Mouse (Mus musculus) heart, adult 18-20 months (tissue): ENCODE measurements around the gene Pde9a. TPM values are rescaled to one million over a fixed set of nuclear protein-coding genes. Genes with fewer than 3 reads are reported as not detected.
A peak's percentile ranks its signal among the peaks of the same experiment; 100 is the strongest.

Experiments
- DNase-seq, 2 experiments: peaks; one replicate each; pipeline ENCODE4 v3.0.0; 2021 to 2022; ENCODE audit warnings: mixed read lengths in 1 of 2
- total RNA-seq, 2 experiments: library from RNA; stranded (reverse); gene quantifications; 2 replicates each; pipeline ENCODE4 v1.2.3; 2021

Pde9a gene
- total RNA-seq, 2 experiments from 2014 or later = 3.4 to 3.8 TPM

DNA sequence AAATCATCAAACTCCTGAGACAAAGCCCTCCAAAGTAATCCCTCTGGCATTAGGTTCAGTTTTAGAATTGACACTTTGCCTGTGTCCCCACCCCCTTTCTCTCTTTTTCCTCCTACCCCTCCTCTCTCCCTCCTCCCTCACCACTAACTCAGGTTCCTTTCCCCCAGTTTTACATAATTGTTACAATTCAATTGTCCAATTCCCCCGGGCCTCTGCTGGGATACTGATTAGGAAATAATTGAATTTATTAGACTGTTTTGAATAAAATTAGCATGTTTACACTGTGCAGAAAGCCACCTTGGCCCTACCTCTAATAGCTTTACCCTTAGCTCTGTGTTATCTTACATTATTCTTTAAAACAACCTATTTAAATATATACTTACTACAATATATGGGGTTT, 128.7 kb downstream of the Pde9a start:
- DNase-seq = no peak

DNA sequence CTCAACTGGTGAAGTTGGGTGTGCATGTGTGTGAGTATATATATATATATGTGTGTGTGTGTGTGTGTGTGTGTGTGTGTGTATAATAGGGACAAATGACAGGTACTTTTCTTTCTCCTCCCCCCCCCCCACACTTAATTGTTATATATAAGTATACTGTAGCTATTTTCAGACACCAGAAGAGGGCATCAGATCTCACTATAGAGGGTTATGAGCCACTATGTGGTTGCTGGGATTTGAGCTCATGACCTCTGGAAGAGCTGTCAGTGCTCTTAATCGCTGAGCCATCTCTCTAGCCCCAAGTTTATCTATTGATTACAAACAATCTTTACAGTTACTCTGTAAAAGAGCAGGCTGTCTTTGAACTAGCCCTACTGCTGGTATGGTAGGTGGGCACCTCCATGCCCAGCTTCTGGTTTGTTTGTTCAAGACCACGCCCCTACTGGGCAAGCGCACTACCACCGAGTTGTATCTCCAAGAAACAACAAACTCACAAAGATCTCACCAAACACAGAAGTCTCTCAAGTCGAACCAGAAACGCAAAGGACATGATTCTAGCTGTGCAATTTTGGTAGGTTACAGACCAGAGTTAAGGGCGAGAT, 133.4 kb downstream of the Pde9a start:
- no peak for DNase-seq

DNA sequence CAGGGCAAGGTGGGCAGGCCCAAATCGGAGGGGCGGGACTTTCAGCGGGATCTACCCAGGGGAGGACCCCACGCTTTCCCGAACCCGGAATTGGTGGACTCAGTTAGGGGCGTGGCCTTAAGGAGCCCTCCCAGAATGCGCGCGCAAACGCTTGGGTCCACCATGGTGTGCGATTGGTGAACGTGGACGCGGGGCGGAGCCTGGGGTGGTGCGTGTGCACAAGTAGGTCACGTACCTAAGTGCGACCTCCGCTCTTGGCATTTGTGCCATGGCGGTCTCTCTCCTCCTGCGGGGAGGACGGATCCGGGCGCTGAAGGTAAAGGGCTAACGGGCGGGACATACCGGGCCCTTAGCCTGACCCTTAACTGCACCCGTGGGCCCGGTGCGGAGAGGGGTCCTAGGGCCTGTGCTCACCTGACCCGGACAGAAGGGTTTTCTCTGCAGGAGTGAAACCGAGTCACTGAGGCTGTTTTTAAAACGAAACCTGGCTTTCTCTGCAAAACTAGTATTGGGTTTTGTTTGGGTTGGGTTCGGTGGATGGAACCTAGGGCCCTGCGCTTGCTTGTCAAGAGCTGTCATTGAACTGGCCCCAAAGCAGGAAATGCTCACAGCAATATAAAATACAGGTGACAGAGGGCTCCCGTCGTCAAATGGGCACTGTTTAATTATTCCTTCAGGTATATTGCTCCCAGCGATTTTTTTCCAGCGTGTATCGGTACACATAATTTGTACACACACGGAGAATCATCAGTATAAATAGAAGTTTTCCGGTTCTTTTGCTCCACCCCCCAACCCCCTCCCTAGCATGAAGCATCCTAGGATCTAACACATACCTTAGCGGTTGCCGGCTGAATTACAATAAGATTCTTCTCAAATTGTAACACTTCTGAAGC, 134.2 kb downstream of the Pde9a start, which contains the start of the genes Wdr4 and Ndufv3:
Wdr4 (minus strand) TSS at position 35 of the 893 bp plus-strand sequence.
Ndufv3 (plus strand) TSS at position 170 of the 893 bp plus-strand sequence.
- DNase-seq = peak; percentile 100

DNA sequence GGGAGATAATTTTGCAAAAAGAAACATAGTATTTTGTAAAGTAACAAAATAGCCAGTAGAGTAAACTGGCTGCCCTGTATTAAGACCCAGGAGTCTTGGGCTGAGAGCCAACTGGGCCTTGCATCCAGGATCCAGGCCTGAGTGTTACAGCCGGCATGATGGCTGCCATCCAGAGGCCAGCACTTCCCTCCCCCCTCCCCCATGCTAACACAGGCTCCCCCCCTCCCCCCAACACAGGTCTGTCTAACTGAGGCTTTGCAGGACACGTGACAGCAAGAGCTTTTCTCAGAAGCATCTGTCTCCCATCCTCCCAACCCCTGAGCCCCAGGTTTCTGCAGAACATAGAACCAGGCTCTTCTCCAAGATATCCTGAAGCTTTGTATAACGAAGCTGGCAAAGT, 134.9 kb downstream of the Pde9a start:
- DNase-seq = peak; percentile 78 to 82

DNA sequence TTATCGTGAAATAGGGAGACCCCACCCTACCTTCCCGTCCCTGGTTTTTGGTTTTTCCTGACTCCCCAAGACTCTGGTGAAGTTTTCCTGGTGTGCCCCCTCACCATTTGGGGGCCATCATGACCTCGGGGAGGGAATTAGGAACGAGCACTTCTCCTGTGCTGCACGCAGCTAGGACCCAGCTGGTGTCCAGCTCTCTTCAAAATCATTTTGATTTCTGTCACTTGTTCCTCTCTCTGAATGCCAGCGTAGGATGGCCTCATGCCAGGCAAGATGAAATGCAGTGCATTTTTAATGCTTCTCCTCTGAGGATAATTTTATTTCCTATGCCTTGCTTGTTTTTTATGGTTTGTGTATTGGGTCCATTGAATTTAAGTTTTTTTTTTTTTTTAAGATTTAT, 135.9 kb downstream of the Pde9a start:
- no peak for DNase-seq

DNA sequence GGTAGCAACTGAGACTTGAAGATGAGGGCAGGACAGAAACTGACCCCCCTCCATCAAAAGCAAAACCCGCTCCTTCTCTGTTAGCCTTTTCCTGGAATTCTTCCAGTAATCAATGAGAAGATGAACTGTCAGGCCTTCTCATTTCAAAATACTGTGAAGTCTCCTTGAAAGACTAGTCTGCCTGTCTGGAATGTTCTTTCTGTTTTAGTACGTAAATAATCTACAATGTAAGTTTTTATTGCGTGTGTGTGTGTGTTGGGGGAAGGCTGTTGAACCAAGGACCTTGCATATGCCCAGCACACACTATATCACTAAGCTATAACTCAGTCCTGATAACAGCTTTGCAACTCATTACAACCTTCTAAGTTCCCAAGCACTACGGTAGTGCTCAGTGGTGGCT, 139.1 kb downstream of the Pde9a start:
- no peak for DNase-seq

DNA sequence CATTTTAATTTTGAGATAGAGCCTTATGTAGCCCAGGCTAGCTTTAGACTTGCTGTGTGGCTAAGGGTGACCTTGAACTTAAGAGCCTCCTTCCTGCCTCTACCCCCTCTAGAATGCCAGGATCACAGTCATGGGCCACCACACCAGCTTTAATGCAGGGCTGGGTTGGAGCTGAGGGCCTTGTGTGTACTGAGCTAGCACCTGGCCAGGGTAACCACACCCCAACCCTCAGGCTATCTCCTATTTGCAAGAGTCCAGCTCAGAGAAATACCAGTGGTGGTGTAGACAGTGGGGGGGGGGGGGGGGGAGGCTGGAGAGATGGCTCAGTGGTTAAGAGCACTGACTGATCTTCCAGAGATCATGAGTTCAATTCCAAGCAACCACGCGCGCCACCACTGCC, 139.8 kb downstream of the Pde9a start:
- DNase-seq = no peak

Other genes starting within 250 kb of the Pde9a start
- gene Tff2, start 241.9 kb upstream of the Pde9a start, total RNA-seq = not detected
- not detected for gene Tff1, start 220.9 kb upstream of the Pde9a start, total RNA-seq
- gene Tmprss3, start 187.2 kb upstream of the Pde9a start, total RNA-seq = not detected
- gene Ubash3a, start 178.3 kb upstream of the Pde9a start, total RNA-seq = under 1 TPM in 1 of 2 experiments, not detected in 1; 0.54 TPM
- gene Rsph1, start 108.8 kb upstream of the Pde9a start, total RNA-seq = 1 to 10 TPM in 1 of 2 experiments, under 1 TPM in 1; 0.79 to 1.7 TPM
- gene Slc37a1, start 99.4 kb upstream of the Pde9a start, total RNA-seq = 10 to 100 TPM in 1 of 2 experiments, 1 to 10 TPM in 1; 7.5 to 10.3 TPM
- 1 to 10 TPM; 5.8 to 6.5 TPM for gene Wdr4, start 133.8 kb downstream of the Pde9a start, total RNA-seq
- 1,000 to 10,000 TPM; 1,409 to 1,497 TPM for gene Ndufv3, start 133.9 kb downstream of the Pde9a start, total RNA-seq
- 10 to 100 TPM; 10.6 to 12.7 TPM for gene Pknox1, start 178.5 kb downstream of the Pde9a start, total RNA-seq